Mouse (Mus musculus) midbrain, embryonic 13.5 days (tissue): ENCODE data around the gene Lrrc57. TPM values are rescaled to one million over a fixed set of nuclear protein-coding genes. Genes with fewer than 3 reads are reported as not detected.

Source experiments
- ATAC-seq: fragments of 200-750 bp; cut with Nextera tagmentation; 2 replicates; pipeline ENCODE4 v1.8.0; 2017; ENCODE audit warnings: mild to moderate bottlenecking, moderate TSS enrichment, moderate library complexity
- H3K27ac ChIP-seq: fragments of 300-500 bp; sonication (generic); 2 replicates; pipeline ENCODE4 v1.5.1; 2015; ENCODE audit warnings: inconsistent platforms, mild to moderate bottlenecking, moderate library complexity
- H3K27me3 ChIP-seq: fragments of 300-500 bp; sonication (generic); 2 replicates; pipeline ENCODE4 v1.6.1; 2015; ENCODE audit warnings: mild to moderate bottlenecking, inconsistent platforms
- H3K36me3 ChIP-seq: fragments of 300-500 bp; sonication (generic); 2 replicates; pipeline ENCODE4 v1.6.1; 2015; ENCODE audit warnings: mild to moderate bottlenecking, inconsistent platforms
- H3K4me1 ChIP-seq: fragments of 300-500 bp; sonication (generic); replicated peaks from 2 replicates; pipeline ENCODE4 v1.6.1; 2015; ENCODE audit warnings: inconsistent platforms
- H3K4me2 ChIP-seq: fragments of 300-500 bp; sonication (generic); replicated peaks from 2 replicates; pipeline ENCODE4 v1.6.1; 2015; ENCODE audit warnings: moderate library complexity, mild to moderate bottlenecking, inconsistent platforms
- H3K4me3 ChIP-seq: fragments of 300-500 bp; sonication (generic); replicated peaks from 2 replicates; pipeline ENCODE4 v1.5.1; 2015; ENCODE audit warnings: mild to moderate bottlenecking, inconsistent platforms
- H3K9ac ChIP-seq: fragments of 300-500 bp; sonication (generic); replicated peaks from 2 replicates; pipeline ENCODE4 v1.6.1; 2015; ENCODE audit warnings: mild to moderate bottlenecking, inconsistent platforms
- H3K9me3 ChIP-seq: fragments of 300-500 bp; sonication (generic); 2 replicates; pipeline ENCODE4 v1.6.1; 2016; ENCODE audit warnings: mild to moderate bottlenecking, inconsistent platforms
- WGBS: fragments of 180-500 bp; shearing (Covaris S2); methylation state at CpG from one replicate; pipeline ENCODE4 v1.1.7; 2015; 5-methylcytosine and 5-hydroxymethylcytosine counted together
- polyA plus RNA-seq: library from polyadenylated mRNA; unstranded; fragments of >200 nt; fragmentation: Nextera tagmentation; extraction: Ambion mirVana; gene quantifications from 2 replicates; pipeline ENCODE4 v1.2.1, GENCODE M21; 2015

Lrrc57 gene
- polyA plus RNA-seq, 1 experiment from 2014 or later = 36.4 TPM

DNA sequence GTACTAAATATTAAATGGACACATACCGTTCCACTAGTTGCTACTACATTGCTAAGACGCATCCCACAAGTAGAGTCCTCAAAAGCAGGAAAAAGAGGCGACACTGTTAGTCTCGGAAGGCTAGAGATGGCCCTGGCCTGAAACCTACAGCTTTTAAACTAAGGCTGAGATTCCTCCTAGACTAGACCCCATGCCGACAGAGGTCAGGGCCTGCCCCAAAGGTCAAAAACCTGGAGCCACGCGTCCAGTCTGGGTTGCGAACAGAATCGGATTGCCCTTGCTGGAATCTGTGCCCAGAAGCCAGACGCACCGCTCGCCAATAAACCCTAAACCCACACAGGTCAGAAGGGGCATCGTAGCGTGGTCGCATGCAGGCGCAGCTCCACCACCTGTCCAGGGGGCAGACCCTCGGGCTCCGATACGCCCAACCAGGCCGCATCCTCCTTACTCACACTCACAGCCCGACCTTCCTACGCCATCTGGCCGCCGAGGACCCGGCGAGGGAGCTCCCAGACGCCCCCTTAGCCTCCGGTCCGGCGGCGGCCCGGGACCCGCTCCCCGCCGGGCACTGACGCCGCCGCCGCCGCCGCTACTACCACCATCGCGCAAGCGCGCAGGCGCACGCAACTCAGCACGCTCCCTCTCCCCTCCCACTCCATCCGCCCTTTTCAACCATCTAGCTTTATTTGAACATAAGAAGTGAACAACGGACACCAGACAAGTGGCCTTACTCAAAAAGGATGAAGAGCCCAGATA is 45.9 kb downstream of the Lrrc57 start, which contains the start of gene Zfp106:
TSS of gene Zfp106 (minus strand) at position 609 of the 756 bp plus-strand sequence.
- H3K4me1 ChIP-seq = peaks cover 29% of the 10 kb centered on the region
- H3K4me3 ChIP-seq = peak within 1 kb of the TSS; percentile 93
- ATAC-seq = peak; percentile 88
- no peaks in the 10 kb centered on the region for H3K9me3 ChIP-seq
- H3K27me3 ChIP-seq = no peaks in the 10 kb centered on the region
- H3K4me2 ChIP-seq = peak within 1 kb of the TSS; percentile 89
- peak within 1 kb of the TSS; percentile 95 for H3K9ac ChIP-seq
- WGBS = under 1% methylated on average over 50 of the region's 50 CpGs
- H3K27ac ChIP-seq = peak within 1 kb of the TSS; percentile 65
- 0 out of 2 replicates have a peak, but pooled peaks cover 2% of the 10 kb centered on the region for H3K36me3 ChIP-seq

DNA sequence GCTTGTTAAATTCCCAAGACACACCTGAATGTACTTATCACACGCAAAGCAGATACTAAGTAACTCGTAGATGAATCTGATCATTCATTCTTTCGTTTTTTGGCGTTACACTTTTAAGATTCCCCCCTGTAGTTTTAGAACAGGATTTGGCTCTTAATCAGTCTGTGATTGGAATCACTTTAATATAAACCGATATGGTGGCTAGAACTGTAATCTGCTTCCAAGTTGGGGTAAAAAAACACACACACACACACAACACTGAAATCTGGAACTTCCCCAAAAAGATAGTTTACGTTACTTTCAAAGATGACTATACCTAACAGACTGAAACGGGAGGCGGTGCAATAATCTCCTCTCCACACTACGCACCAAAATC is 46.5 kb downstream of the Lrrc57 start:
- Histone ChIP-seq H3K4me2 (peak overlapping the region; percentile 89), H3K9ac (peak overlapping the region; percentile 95), H3K36me3 (0 out of 2 replicates have a peak, but pooled peaks cover 2% of the 10 kb centered on the region), H3K9me3 (no peaks in the 10 kb centered on the region), H3K27ac (no peak overlapping the region; the same call in 1 of the 2 replicates), H3K27me3 (no peaks in the 10 kb centered on the region), H3K4me3 (peak overlapping the region; percentile 93), H3K4me1 (peaks cover 23% of the 10 kb centered on the region)
- no peak for ATAC-seq
- WGBS = 28% methylated on average over 9 of the region's 9 CpGs

DNA sequence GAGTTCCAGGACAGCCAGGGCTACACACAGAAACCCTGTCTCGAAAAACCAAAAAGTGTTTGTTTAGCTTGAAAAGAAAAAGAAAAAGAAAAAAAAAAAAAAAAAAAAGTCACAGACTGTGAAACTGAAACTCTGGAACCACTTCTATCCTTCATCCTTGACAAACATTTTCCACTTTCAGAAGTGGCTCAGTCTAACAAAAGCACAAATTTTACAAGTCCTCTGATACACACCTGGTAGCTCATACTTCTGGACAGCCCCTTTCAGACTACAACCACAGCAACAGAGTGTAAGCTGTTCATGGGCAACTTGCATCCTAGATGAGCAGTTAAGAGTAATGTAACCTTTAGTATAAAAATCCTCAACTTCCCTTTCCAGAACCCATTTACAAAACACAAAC is 47.8 kb downstream of the Lrrc57 start:
- Histone ChIP-seq H3K4me2 (no peak overlapping the region), H3K27me3 (no peaks in the 10 kb centered on the region), H3K36me3 (0 out of 2 replicates have a peak, but pooled peaks cover 2% of the 10 kb centered on the region), H3K4me3 (no peak overlapping the region), H3K4me1 (peaks cover 17% of the 10 kb centered on the region), H3K9ac (no peak overlapping the region), H3K27ac (no peak overlapping the region), H3K9me3 (no peaks in the 10 kb centered on the region)
- ATAC-seq = no peak
- WGBS = 85% methylated on average over 1 of the region's 1 CpGs

GRCm38 (mm10) chr2:120558813-120559212 is 50.5 kb downstream of the Lrrc57 start:
- no peak overlapping the region for H3K4me3 ChIP-seq
- WGBS = 97% methylated on average over 3 of the region's 3 CpGs
- no peaks in the 10 kb centered on the region for H3K9me3 ChIP-seq
- no peak overlapping the region for H3K9ac ChIP-seq
- H3K27ac ChIP-seq = no peak overlapping the region
- peaks cover 11% of the 10 kb centered on the region for H3K36me3 ChIP-seq
- no peak for ATAC-seq
- H3K4me1 ChIP-seq = peaks cover 17% of the 10 kb centered on the region
- H3K27me3 ChIP-seq = no peaks in the 10 kb centered on the region
- H3K4me2 ChIP-seq = no peak overlapping the region

DNA sequence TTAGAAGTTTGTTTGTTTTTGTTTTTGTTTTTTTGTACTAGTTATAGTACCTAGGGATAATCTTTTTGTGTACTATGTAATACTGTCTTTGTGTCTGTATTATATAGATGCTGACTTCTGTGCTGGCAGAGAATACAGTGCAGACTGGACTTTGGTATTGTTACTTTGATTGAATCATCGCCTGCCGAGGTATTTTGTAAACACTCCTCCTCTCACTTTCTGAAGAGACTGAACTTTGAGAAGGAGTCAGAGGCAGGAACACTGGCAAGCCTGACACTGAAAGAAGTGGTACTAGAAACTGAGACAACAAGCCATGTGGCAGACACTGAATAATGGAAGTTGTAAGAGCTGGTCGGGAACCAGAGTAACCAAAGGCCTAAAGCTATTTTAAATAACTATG is 52.5 kb downstream of the Lrrc57 start:
- ATAC-seq = no peak
- Histone ChIP-seq H3K9me3 (no peaks in the 10 kb centered on the region), H3K4me2 (no peak overlapping the region), H3K4me3 (no peak overlapping the region), H3K36me3 (peaks cover 29% of the 10 kb centered on the region), H3K9ac (no peak overlapping the region), H3K4me1 (peaks cover 4% of the 10 kb centered on the region; the same call in 1 of the 2 replicates), H3K27me3 (no peaks in the 10 kb centered on the region), H3K27ac (no peak overlapping the region)
- WGBS = 88% methylated on average over 3 of the region's 3 CpGs

Other genes starting within 250 kb of the Lrrc57 start
- 9.4 and 9.5 TPM in 2 replicates for gene Ganc, start 205.6 kb downstream of the Lrrc57 start, polyA plus RNA-seq
- 7.7 and 10.2 TPM in 2 replicates for gene Tmem87a, start 205.4 kb downstream of the Lrrc57 start, polyA plus RNA-seq
- 1.7 and 2.3 TPM in 2 replicates for gene Capn3, start 153.5 kb downstream of the Lrrc57 start, polyA plus RNA-seq
- 46.7 and 54.2 TPM in 2 replicates for gene Zfp106, start 45.7 kb downstream of the Lrrc57 start, polyA plus RNA-seq
- 18.9 and 20.2 TPM in 2 replicates for gene Snap23, start 41.8 kb downstream of the Lrrc57 start, polyA plus RNA-seq
- gene Haus2, start 137 bp downstream of the Lrrc57 start, polyA plus RNA-seq = 33.1 and 37.1 TPM in 2 replicates
- gene Stard9, start 19.6 kb upstream of the Lrrc57 start, polyA plus RNA-seq = 3.4 and 4.2 TPM in 2 replicates
- gene Cdan1, start 240.6 kb upstream of the Lrrc57 start, polyA plus RNA-seq = 4.8 and 5.7 TPM in 2 replicates
- 11.2 and 12.0 TPM in 2 replicates for gene Ttbk2, start 241.1 kb upstream of the Lrrc57 start, polyA plus RNA-seq